Mouse (Mus musculus): Measurements from ENCODE around the gene Fam114a2.

Gene Fam114a2

DNA sequence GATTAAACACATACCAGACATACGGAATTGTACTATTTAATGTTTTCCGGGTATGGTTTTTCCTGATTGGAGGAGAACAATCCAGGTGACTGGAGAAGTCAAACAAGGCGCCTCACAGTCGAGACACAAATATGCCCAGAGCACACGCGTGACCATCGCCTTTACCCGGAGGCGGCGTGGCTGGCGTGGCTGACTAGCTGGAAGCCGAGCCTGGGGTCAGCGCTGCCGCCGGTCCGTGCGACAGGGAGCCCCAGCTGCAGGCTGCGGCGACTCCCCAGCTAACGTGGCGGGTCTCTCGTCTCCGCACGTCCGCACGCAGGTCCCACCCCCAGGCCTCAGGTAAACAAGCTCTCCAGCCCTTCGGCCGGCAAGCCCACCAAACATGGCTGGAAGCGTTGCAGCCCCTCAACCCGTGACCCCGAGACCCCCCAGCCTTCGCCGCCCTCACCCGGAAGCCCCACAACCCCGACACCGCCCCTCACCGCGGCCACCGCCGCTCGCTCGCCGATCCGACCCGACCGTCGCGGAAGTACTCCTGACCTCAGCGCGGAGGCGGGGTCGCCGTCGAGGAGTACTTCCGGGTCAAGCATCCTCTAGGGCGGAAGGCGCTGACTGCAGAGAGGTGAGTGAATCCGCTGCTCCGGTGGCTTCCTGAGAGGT is at the start of gene Fam114a2, which contains the start of gene Mfap3:
Fam114a2 (minus strand) TSS at position 527 of the 660 bp plus-strand sequence.
Mfap3 (plus strand) TSS at position 574 of the 660 bp plus-strand sequence.
- peak; percentile 96 to 97 for DNase-seq

GRCm38 (mm10) chr11:57566091-57567035 is 47.9 kb upstream of the Fam114a2 start:
- no peak for DNase-seq

GRCm38 (mm10) chr11:57564564-57564963 is 46.1 kb upstream of the Fam114a2 start:
- no peak for DNase-seq

GRCm38 (mm10) chr11:57557936-57558335 is 39.5 kb upstream of the Fam114a2 start:
- peak in 1 of 2 experiments; percentile 11 for DNase-seq

- no peak for DNase-seq
Observed at GRCm38 (mm10) chr11:57553015-57553780, 34.8 kb upstream of the Fam114a2 start.

DNA sequence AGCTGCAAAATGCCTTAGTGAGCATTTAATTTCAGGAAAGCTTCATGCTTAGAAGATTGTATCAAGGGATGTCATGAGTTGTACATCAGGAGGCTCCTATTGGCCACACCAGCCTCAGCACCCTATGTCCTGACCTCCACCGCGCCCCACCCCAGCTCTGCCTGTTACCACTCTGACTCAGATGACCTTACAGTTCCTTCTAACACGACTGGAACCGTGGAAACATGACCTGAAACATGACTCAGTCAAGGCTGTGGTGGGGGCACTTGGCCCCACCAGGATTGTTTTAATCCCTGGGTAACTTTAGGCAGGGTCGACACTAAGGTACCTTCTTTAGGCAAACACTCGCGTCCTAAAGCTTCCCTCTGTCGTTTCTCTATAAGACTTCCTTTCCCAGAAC is 32.6 kb upstream of the Fam114a2 start:
- no peak for DNase-seq

DNA sequence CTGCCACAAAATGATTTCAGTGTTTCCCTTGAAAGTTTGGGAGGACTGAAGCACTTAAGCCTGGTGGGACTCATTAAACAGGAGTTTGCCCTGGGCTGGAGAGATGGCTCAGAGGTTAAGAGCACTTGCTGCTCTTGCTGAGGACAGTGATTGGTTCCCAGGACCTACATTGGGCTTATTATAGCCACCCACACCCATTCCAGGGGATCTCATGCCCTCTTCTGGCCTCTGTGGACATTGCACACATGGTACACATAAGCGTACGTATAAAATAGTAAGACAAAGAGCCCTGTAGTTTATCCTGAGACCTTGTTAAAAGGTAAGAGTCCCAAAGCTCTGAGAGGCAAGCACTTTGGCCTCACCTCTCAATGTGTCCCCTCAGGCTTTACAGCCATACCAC is 31.8 kb upstream of the Fam114a2 start:
- no peak for DNase-seq

DNA sequence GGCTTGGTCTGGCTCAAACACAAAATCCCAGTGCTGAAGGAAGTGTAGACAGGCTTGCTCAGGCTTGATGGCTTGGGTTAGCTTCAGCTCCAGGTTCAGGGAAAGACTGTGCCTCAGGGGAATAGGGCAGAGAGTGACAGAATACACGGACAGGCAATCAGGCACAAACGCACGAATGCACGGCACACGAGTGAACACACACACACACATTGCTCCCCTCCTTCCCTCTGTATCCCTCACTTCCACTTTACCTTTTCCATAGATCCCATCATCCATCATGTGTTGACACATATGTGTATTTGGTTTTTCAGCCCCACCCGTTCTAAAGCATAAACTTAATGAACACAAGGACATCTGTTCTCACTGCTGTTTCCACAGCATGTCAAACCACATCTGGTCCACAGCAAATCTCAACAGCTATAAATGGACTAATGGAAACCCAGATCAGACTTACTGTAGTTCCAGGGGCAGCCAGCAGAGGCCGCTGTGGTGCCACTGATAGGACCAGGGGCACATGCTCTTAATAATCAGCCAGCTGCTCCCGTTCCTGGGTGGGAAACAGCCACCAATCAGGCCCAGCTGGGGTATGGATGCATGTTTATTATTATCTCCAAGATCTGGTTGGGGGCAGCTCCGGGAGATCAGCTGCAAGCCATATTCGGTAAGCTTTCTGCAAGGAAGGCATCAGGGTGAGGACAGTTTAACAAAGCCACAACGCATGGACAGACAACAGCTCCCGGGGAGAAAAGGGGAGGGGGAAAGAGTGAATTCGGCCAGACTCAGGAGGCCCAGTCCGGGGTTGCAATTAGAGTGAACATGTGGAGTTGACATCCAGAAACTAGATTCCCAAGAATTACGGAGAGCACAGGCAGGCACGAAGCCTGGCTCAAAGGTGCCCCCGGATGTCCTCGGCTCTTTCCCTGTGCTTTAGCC is 30.5 kb upstream of the Fam114a2 start:
- DNase-seq = peak; percentile 60 to 74

DNA sequence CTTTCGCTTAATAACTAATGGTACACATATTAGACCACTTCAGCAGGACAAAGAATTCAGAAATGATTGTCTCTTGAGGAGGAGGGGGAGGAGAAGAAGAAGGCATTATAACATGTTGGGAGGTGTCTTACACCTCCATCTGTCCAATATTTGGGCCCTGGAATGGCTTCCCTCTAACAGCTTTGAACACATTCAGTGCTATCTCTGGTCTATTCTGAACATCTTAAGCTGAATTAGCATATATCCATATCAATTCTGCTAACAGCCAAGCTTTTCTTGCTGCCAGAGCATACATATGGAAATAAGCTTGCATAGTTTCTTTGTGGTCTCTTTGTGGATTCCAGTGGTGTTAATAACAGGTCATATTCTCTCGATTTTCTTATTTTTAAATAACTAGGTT is 22.3 kb upstream of the Fam114a2 start:
- DNase-seq = no peak

- no peak for DNase-seq
Observed at GRCm38 (mm10) chr11:57539841-57540418, 21.5 kb upstream of the Fam114a2 start.

DNA sequence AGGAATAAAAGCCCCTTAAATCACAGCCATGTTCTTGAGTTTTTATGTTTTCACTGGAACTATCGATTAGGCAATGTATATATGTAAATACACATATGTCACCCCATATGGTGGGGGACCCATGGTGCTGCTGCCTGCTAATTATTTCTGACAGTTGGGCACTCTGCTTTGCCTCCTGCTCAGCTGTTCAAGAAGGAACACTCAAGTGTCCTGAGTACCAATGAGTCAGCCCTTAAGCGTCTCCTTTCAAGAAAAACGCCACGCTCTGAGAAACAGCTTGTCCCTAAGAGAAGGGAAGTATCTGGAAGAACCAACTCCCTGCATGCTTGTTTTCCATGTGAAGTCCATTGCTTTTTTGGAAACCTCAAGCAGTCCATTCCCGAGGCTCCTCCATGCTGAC is 17.5 kb upstream of the Fam114a2 start:
- DNase-seq = no peak

DNA sequence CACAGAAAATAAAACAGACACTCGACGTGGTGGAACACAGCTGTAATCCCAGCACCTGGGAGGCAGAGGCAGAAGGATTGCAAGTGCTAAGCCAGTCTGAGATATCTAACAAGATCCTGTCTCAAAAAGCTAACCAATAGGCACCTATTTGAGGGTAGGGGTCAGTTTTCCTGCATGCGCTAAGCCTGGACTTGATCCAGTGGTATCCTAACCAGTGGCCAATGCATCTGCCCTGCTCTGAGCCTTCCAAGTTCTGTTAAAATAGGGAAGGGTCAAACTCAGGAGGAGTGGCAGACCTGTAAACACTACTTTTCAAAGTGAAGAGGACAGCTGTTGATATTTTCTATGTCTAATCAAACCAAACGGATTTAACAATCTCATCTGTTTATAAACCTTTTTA is 13.9 kb upstream of the Fam114a2 start:
- DNase-seq = no peak

DNA sequence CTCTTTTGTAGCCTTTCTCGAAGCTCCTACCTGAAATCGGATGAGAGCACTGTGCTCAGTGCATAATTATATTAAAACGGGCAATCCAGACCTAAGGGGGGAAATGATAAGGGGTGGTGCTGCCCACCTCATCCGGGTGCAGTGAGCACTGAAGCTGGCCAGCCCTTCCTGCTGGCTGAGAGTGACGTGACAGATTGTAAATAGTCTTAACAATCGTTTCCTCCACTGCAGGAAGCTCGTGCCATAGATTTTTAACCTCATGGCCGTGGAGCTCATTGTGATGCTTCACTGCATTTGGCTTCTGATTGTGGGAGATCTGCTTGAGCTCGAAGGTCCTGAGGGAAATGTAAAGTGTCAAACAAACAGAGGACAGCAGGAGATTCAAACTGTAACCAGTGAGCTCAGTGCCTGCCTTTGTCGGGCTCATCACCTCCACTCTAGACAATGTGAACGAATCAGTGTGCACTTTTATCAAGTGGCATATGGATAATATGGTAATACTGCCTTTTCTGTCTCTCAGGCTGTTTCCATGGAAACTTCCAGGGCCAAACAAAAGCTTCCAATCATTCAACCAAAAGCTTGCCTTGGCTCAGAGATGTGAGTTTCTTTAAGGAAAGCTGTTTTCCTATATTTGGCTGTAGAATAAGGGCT is 13.0 kb upstream of the Fam114a2 start:
- no peak for DNase-seq

DNA sequence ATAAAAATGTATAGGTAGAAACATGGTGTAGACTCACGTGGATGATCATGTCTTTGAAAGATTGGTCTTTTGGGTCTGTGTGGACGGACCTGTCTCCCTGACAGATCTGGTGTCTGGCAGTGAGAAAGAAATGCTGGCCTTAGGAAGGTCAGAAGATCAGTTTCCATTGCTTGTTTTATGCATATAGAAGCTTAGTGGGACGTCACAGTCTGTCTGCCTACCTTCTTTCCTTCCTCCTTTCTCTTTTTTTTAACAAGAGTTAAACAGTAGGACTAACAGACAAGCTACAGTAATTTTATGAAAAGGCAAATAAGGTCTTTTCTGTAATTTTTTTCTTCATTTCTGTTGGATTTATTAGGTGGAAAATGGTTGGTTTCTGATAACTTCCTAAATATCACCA is 10.7 kb upstream of the Fam114a2 start:
- DNase-seq = no peak

DNA sequence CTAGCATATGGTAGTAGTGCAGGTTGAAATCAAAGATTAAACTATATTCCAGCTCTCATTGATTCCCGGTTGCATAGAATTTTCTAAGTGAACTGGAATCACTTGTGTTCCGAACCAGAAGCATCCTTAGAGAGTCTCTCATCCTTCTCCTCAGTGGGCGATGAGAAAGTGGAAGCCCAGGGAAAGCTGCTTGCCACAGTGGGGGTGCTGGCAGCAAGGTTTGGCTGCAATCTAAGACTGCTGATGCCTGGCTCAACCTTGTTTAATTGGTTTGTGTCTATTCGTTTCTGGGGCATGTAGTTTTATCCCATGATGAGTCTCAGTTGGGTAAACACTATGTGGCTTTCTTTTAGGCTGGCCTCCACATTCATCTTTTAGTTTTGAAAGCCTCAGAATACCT is 9.1 kb upstream of the Fam114a2 start:
- DNase-seq = no peak

DNA sequence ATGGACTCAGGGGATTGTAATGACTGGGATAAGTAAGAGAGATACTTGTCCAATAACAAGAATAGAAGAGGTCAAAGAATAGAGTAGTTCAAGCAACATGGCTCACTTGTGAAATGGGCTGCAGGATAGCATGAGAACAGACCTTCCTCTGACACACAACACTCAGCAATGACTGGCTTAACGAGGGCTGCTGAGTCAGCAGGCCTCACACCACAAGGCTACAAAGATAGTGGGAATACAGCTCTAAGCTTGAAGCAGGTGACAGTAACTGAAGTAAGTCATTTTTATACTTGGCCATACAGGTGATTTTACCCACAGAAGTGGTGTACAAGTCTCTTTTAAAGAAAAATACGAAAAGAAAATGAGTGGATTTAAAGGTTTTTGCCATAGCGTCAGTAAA is 7.5 kb upstream of the Fam114a2 start:
- DNase-seq = no peak

GRCm38 (mm10) chr11:57524597-57524996 is 6.2 kb upstream of the Fam114a2 start:
- DNase-seq = no peak

- no peak for DNase-seq
Observed at GRCm38 (mm10) chr11:57523418-57523817, 5.0 kb upstream of the Fam114a2 start.

GRCm38 (mm10) chr11:57522046-57522445 is 3.6 kb upstream of the Fam114a2 start:
- no peak for DNase-seq

- DNase-seq = no peak
Observed at GRCm38 (mm10) chr11:57521206-57521605, 2.8 kb upstream of the Fam114a2 start.

DNA sequence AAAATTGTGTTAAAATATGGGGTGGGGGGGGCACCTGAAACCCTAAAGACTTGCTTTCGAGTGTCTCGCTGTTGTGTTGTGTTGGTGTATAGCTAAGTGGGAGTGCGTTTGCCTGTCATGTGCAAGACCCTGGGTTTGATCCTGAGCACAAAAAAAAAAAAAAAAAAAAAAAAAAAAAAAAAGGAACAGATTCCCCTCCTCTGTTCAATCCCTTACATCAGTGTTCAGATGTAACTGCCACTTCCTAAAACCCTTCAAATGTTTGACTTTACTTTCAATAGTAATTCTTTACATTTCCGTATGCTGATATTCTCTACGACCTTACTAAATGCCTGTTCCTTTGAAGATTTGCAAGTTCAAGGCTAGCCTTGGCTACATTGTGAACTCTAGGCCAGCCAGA is 887 bp upstream of the Fam114a2 start:
- no peak for DNase-seq
